Mouse (Mus musculus): ENCODE results near the gene Pramef25. TPM values are rescaled to one million over a fixed set of nuclear protein-coding genes. Genes with fewer than 3 reads are reported as not detected.
"Not testable (repeated sequence)": the region's sequence is repeated elsewhere in the genome, so short reads cannot be mapped to it uniquely, and the experiment has no call there.

Gene Pramef25
- not detected in 2 replicates for polyA plus RNA-seq (2012; rRNA removed)

- not testable (repeated sequence) for H3K4me3 ChIP-seq (ENCODE audit: control insufficient read depth, insufficient read depth, low read length); H3K4me1 ChIP-seq (replicated peaks; ENCODE audit: control insufficient read depth, insufficient read depth, low read length); DNase-seq; H3K27ac ChIP-seq (ENCODE audit: control insufficient read depth, insufficient read depth, low read length); H3K36me3 ChIP-seq (ENCODE audit: control insufficient read depth, insufficient read depth, low read length); H3K27me3 ChIP-seq (ENCODE audit: control insufficient read depth, insufficient read depth, low read length)
- 92% methylated on average over 1 of the region's 1 CpGs for WGBS
These were observed at the start of gene Pramef25 for GRCm38 (mm10) chr4:143950916-143951315. Pramef25 (minus strand) TSS chr4:143951016.

- DNase-seq; H3K36me3 ChIP-seq (ENCODE audit: control insufficient read depth, insufficient read depth, low read length); H3K27me3 ChIP-seq (ENCODE audit: control insufficient read depth, insufficient read depth, low read length); H3K4me1 ChIP-seq (replicated peaks; ENCODE audit: control insufficient read depth, insufficient read depth, low read length); H3K4me3 ChIP-seq (ENCODE audit: control insufficient read depth, insufficient read depth, low read length); H3K27ac ChIP-seq (ENCODE audit: control insufficient read depth, insufficient read depth, low read length): not testable (repeated sequence)
- WGBS = 67% methylated on average over 3 of the region's 3 CpGs
These were observed 43.5 kb upstream of the Pramef25 start, which contains the start of gene Pramef17 for GRCm38 (mm10) chr4:143994269-143994668. Pramef17 (minus strand) TSS chr4:143994369.

- H3K36me3 ChIP-seq (ENCODE audit: control insufficient read depth, insufficient read depth, low read length); H3K27ac ChIP-seq (ENCODE audit: control insufficient read depth, insufficient read depth, low read length); H3K4me1 ChIP-seq (replicated peaks; ENCODE audit: control insufficient read depth, insufficient read depth, low read length); H3K4me3 ChIP-seq (ENCODE audit: control insufficient read depth, insufficient read depth, low read length); H3K27me3 ChIP-seq (ENCODE audit: control insufficient read depth, insufficient read depth, low read length): not testable (repeated sequence)
- 97% methylated on average over 17 of the region's 17 CpGs for WGBS
- DNase-seq = peak; percentile 52
These were observed 37.3 kb upstream of the Pramef25 start for GRCm38 (mm10) chr4:143988126-143988525.

- H3K4me3 ChIP-seq (ENCODE audit: control insufficient read depth, insufficient read depth, low read length); H3K36me3 ChIP-seq (ENCODE audit: control insufficient read depth, insufficient read depth, low read length); H3K27ac ChIP-seq (ENCODE audit: control insufficient read depth, insufficient read depth, low read length); H3K27me3 ChIP-seq (ENCODE audit: control insufficient read depth, insufficient read depth, low read length); H3K4me1 ChIP-seq (replicated peaks; ENCODE audit: control insufficient read depth, insufficient read depth, low read length): not testable (repeated sequence)
- DNase-seq = peak; percentile 18
- 94% methylated on average over 15 of the region's 17 CpGs for WGBS
These were observed 36.7 kb upstream of the Pramef25 start for GRCm38 (mm10) chr4:143987475-143987941.

- WGBS = 98% methylated on average over 7 of the region's 9 CpGs
- DNase-seq = peak; percentile 4
- H3K27ac ChIP-seq (ENCODE audit: control insufficient read depth, insufficient read depth, low read length); H3K4me3 ChIP-seq (ENCODE audit: control insufficient read depth, insufficient read depth, low read length); H3K27me3 ChIP-seq (ENCODE audit: control insufficient read depth, insufficient read depth, low read length); H3K36me3 ChIP-seq (ENCODE audit: control insufficient read depth, insufficient read depth, low read length); H3K4me1 ChIP-seq (replicated peaks; ENCODE audit: control insufficient read depth, insufficient read depth, low read length): not testable (repeated sequence)
These were observed 34.9 kb upstream of the Pramef25 start for GRCm38 (mm10) chr4:143985733-143986132.

GRCm38 (mm10) chr4:143985165-143985564, 34.3 kb upstream of the Pramef25 start:
- WGBS = no CpG with 5 or more reads among the region's 7 CpGs

GRCm38 (mm10) chr4:143983446-143983845, 32.6 kb upstream of the Pramef25 start:
- H3K27ac ChIP-seq (ENCODE audit: control insufficient read depth, insufficient read depth, low read length); H3K4me3 ChIP-seq (ENCODE audit: control insufficient read depth, insufficient read depth, low read length); DNase-seq; H3K36me3 ChIP-seq (ENCODE audit: control insufficient read depth, insufficient read depth, low read length); H3K4me1 ChIP-seq (replicated peaks; ENCODE audit: control insufficient read depth, insufficient read depth, low read length); H3K27me3 ChIP-seq (ENCODE audit: control insufficient read depth, insufficient read depth, low read length): not testable (repeated sequence)
- WGBS = 56% methylated on average over 1 of the region's 1 CpGs

More at GRCm38 (mm10) chr4:143985165-143985564, 34.3 kb upstream of the Pramef25 start:
- H3K27ac ChIP-seq (ENCODE audit: control insufficient read depth, insufficient read depth, low read length); H3K36me3 ChIP-seq (ENCODE audit: control insufficient read depth, insufficient read depth, low read length); H3K4me1 ChIP-seq (replicated peaks; ENCODE audit: control insufficient read depth, insufficient read depth, low read length); H3K4me3 ChIP-seq (ENCODE audit: control insufficient read depth, insufficient read depth, low read length); H3K27me3 ChIP-seq (ENCODE audit: control insufficient read depth, insufficient read depth, low read length): not testable (repeated sequence)
- DNase-seq = peak; percentile 9

GRCm38 (mm10) chr4:143966850-143967249, 16.0 kb upstream of the Pramef25 start, which contains the start of gene Gm13101:
Gm13101 (minus strand) TSS chr4:143966950.
- not testable (repeated sequence) for H3K4me1 ChIP-seq (replicated peaks; ENCODE audit: control insufficient read depth, insufficient read depth, low read length); DNase-seq; H3K27ac ChIP-seq (ENCODE audit: control insufficient read depth, insufficient read depth, low read length); H3K27me3 ChIP-seq (ENCODE audit: control insufficient read depth, insufficient read depth, low read length); H3K36me3 ChIP-seq (ENCODE audit: control insufficient read depth, insufficient read depth, low read length); H3K4me3 ChIP-seq (ENCODE audit: control insufficient read depth, insufficient read depth, low read length)
- 45% methylated on average over 2 of the region's 2 CpGs for WGBS

- WGBS = 90% methylated on average over 1 of the region's 1 CpGs
- not testable (repeated sequence) for H3K4me3 ChIP-seq (ENCODE audit: control insufficient read depth, insufficient read depth, low read length); H3K4me1 ChIP-seq (replicated peaks; ENCODE audit: control insufficient read depth, insufficient read depth, low read length)
These were observed 50.5 kb downstream of the Pramef25 start, which contains the start of gene Pramef6 for GRCm38 (mm10) chr4:143900280-143900679. Pramef6 (minus strand) TSS chr4:143900380.

More at GRCm38 (mm10) chr4:143900280-143900679, 50.5 kb downstream of the Pramef25 start, which contains the start of gene Pramef6:
- H3K36me3 ChIP-seq (ENCODE audit: control insufficient read depth, insufficient read depth, low read length); H3K27ac ChIP-seq (ENCODE audit: control insufficient read depth, insufficient read depth, low read length); H3K27me3 ChIP-seq (ENCODE audit: control insufficient read depth, insufficient read depth, low read length); DNase-seq: not testable (repeated sequence)

Data from thymus, adult 2 months (tissue).